Mouse (Mus musculus): ENCODE data around the gene Arl8a. TPM values are rescaled to one million over a fixed set of nuclear protein-coding genes. Genes with fewer than 3 reads are reported as not detected.
A peak's percentile ranks its signal among the peaks of the same experiment; 100 is the strongest.

Arl8a gene
- polyA plus RNA-seq, 1 experiment from 2014 or later: 40.8 TPM

DNA sequence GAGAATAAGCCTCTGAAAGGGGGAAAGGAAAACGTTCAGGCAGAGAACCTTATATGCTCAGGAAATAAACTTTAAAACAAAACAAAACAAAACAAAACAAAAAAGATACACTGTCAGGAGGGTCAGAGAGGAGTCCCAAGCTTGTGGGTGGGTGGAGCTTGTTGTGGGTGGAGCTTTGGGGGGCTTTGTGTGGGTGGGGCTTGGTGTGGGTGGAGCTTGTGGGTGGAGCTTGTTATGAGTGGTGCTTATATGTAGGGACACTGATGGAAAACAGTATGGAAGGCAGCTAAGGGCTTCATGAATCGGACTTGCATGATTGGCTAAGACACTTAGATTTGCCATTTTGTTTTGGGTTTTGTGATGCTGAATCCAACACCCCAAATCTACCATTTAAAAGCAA, 6.7 kb upstream of the Arl8a start:
- no peaks in the 10 kb centered on the region for H3K9me3 ChIP-seq (ENCODE audit: control insufficient read depth, low read length)
- WGBS: 84% methylated on average over 2 of the region's 2 CpGs
- no peak overlapping the region for H3K27ac ChIP-seq (replicated peaks; ENCODE audit: low read depth, low read length)
- DNase-seq (ENCODE audit: low spot score): no peak
- H3K9ac ChIP-seq (ENCODE audit: low read length): no peak overlapping the region
- ATAC-seq (ENCODE audit: insufficient number of reproducible peaks, low FRiP score, low TSS enrichment, low read depth): no peak
- no peaks in the 10 kb centered on the region for H3K27me3 ChIP-seq (ENCODE audit: control insufficient read depth, insufficient read depth, low read length)
- no peak overlapping the region for H3K4me3 ChIP-seq (ENCODE audit: low read depth, low read length)
- no peaks in the 10 kb centered on the region for H3K36me3 ChIP-seq (ENCODE audit: control insufficient read depth, insufficient read depth, low read length)
- no peak overlapping the region for H3K4me2 ChIP-seq (ENCODE audit: low read depth, severe bottlenecking)
- H3K4me1 ChIP-seq (ENCODE audit: control insufficient read depth, insufficient read depth, low read length): no peaks in the 10 kb centered on the region

GRCm38 (mm10) chr1:135142452-135142851, 4.2 kb upstream of the Arl8a start:
- Histone ChIP-seq H3K4me2 (ENCODE audit: low read depth, severe bottlenecking) (no peak overlapping the region), H3K4me1 (ENCODE audit: control insufficient read depth, insufficient read depth, low read length) (no peaks in the 10 kb centered on the region)
- WGBS: 70% methylated on average over 2 of the region's 2 CpGs

DNA sequence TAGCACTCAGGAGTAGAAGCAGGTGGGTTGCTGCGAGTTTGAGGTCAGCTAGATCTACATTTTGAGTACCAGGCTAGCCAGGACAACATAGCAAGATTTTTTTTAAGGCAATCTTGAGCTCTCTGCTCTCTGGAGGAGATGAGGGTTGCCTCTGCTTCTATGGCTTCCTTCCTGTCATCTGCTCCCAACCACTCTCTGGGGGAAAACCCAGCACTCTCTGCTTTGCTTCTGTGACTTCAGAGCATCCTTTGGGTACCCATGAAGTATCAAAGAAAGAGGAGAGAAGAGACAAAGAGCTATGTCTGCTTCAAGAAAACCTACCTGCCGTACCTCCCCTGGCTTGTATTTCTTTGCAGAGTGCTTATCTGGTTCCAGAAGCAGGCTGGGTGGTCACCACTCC, 2.7 kb upstream of the Arl8a start:
- Histone ChIP-seq H3K27me3 (ENCODE audit: control insufficient read depth, insufficient read depth, low read length) (no peaks in the 10 kb centered on the region), H3K27ac (replicated peaks; ENCODE audit: low read depth, low read length) (no peak overlapping the region), H3K4me2 (ENCODE audit: low read depth, severe bottlenecking) (no peak overlapping the region), H3K4me1 (ENCODE audit: control insufficient read depth, insufficient read depth, low read length) (peaks cover 9% of the 10 kb centered on the region), H3K9ac (ENCODE audit: low read length) (no peak overlapping the region), H3K9me3 (ENCODE audit: control insufficient read depth, low read length) (no peaks in the 10 kb centered on the region), H3K4me3 (ENCODE audit: low read depth, low read length) (no peak overlapping the region), H3K36me3 (ENCODE audit: control insufficient read depth, insufficient read depth, low read length) (no peaks in the 10 kb centered on the region)
- no peak for DNase-seq (ENCODE audit: low spot score)
- no peak for ATAC-seq (ENCODE audit: insufficient number of reproducible peaks, low FRiP score, low TSS enrichment, low read depth)
- 88% methylated on average over 2 of the region's 2 CpGs for WGBS

More at GRCm38 (mm10) chr1:135142452-135142851, 4.2 kb upstream of the Arl8a start:
- DNase-seq (ENCODE audit: low spot score): no peak
- ATAC-seq (ENCODE audit: insufficient number of reproducible peaks, low FRiP score, low TSS enrichment, low read depth): no peak
- Histone ChIP-seq H3K27me3 (ENCODE audit: control insufficient read depth, insufficient read depth, low read length) (no peaks in the 10 kb centered on the region), H3K9ac (ENCODE audit: low read length) (no peak overlapping the region), H3K9me3 (ENCODE audit: control insufficient read depth, low read length) (no peaks in the 10 kb centered on the region), H3K27ac (replicated peaks; ENCODE audit: low read depth, low read length) (no peak overlapping the region), H3K4me3 (ENCODE audit: low read depth, low read length) (no peak overlapping the region), H3K36me3 (ENCODE audit: control insufficient read depth, insufficient read depth, low read length) (no peaks in the 10 kb centered on the region)

- ATAC-seq (ENCODE audit: insufficient number of reproducible peaks, low FRiP score, low TSS enrichment, low read depth) (peak; percentile 59), DNase-seq (ENCODE audit: low spot score) (peak; percentile 77)
- Histone ChIP-seq H3K36me3 (ENCODE audit: control insufficient read depth, insufficient read depth, low read length) (no peaks in the 10 kb centered on the region), H3K9ac (ENCODE audit: low read length) (peak overlapping the region; percentile 94), H3K4me3 (ENCODE audit: low read depth, low read length) (peak overlapping the region; percentile 92), H3K9me3 (ENCODE audit: control insufficient read depth, low read length) (no peaks in the 10 kb centered on the region), H3K27ac (replicated peaks; ENCODE audit: low read depth, low read length) (peak overlapping the region; percentile 76), H3K4me2 (ENCODE audit: low read depth, severe bottlenecking) (peak overlapping the region; percentile 95), H3K4me1 (ENCODE audit: control insufficient read depth, insufficient read depth, low read length) (peaks cover 9% of the 10 kb centered on the region), H3K27me3 (ENCODE audit: control insufficient read depth, insufficient read depth, low read length) (no peaks in the 10 kb centered on the region)
- WGBS: under 1% methylated on average over 62 of the region's 69 CpGs
Measured at GRCm38 (mm10) chr1:135146946-135147701, 500 bp downstream of the Arl8a start.

DNA sequence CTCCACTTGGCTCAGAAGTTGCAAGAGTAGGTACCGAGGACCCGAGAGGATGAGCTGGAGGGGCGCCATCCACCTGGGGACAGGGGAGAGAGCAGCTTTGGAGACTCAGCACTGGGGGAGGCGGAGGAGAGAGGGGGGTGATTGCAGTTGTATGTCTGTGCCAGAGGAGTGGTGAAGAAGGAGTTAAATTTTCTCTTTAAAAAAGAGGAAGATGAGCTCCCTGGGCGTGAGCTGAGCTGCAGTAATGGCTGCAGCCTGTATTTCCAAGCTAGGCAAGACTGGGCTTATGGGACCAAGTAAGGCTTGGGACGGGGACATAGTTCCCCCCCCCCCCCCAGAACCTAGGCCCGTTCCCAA, 1.1 kb downstream of the Arl8a start:
- peak overlapping the region; percentile 94 for H3K9ac ChIP-seq (ENCODE audit: low read length)

GRCm38 (mm10) chr1:135148476-135148875, 1.9 kb downstream of the Arl8a start:
- Histone ChIP-seq H3K27me3 (ENCODE audit: control insufficient read depth, insufficient read depth, low read length) (no peaks in the 10 kb centered on the region), H3K4me3 (ENCODE audit: low read depth, low read length) (peak overlapping the region; percentile 92; the same call in 1 of the 2 replicates), H3K9me3 (ENCODE audit: control insufficient read depth, low read length) (no peaks in the 10 kb centered on the region), H3K27ac (replicated peaks; ENCODE audit: low read depth, low read length) (no peak overlapping the region), H3K4me2 (ENCODE audit: low read depth, severe bottlenecking) (peak overlapping the region; percentile 95), H3K36me3 (ENCODE audit: control insufficient read depth, insufficient read depth, low read length) (no peaks in the 10 kb centered on the region), H3K4me1 (ENCODE audit: control insufficient read depth, insufficient read depth, low read length) (peaks cover 11% of the 10 kb centered on the region), H3K9ac (ENCODE audit: low read length) (no peak overlapping the region)
- DNase-seq (ENCODE audit: low spot score) (no peak), ATAC-seq (ENCODE audit: insufficient number of reproducible peaks, low FRiP score, low TSS enrichment, low read depth) (no peak)
- WGBS: 82% methylated on average over 4 of the region's 4 CpGs

More for the DNA sequence above, 1.1 kb downstream of the Arl8a start:
- peak overlapping the region; percentile 95 for H3K4me2 ChIP-seq (ENCODE audit: low read depth, severe bottlenecking)
- H3K36me3 ChIP-seq (ENCODE audit: control insufficient read depth, insufficient read depth, low read length): no peaks in the 10 kb centered on the region
- H3K4me1 ChIP-seq (ENCODE audit: control insufficient read depth, insufficient read depth, low read length): peaks cover 11% of the 10 kb centered on the region
- no peaks in the 10 kb centered on the region for H3K9me3 ChIP-seq (ENCODE audit: control insufficient read depth, low read length)
- H3K27me3 ChIP-seq (ENCODE audit: control insufficient read depth, insufficient read depth, low read length): no peaks in the 10 kb centered on the region
- ATAC-seq (ENCODE audit: insufficient number of reproducible peaks, low FRiP score, low TSS enrichment, low read depth) (no peak), DNase-seq (ENCODE audit: low spot score) (no peak)
- H3K27ac ChIP-seq (replicated peaks; ENCODE audit: low read depth, low read length): no peak overlapping the region
- H3K4me3 ChIP-seq (ENCODE audit: low read depth, low read length): peak overlapping the region; percentile 92
- WGBS: 5% methylated on average over 7 of the region's 7 CpGs

- Histone ChIP-seq H3K4me1 (ENCODE audit: control insufficient read depth, insufficient read depth, low read length) (peaks cover 13% of the 10 kb centered on the region), H3K36me3 (ENCODE audit: control insufficient read depth, insufficient read depth, low read length) (no peaks in the 10 kb centered on the region), H3K9ac (ENCODE audit: low read length) (no peak overlapping the region), H3K4me3 (ENCODE audit: low read depth, low read length) (no peak overlapping the region), H3K27me3 (ENCODE audit: control insufficient read depth, insufficient read depth, low read length) (no peaks in the 10 kb centered on the region), H3K27ac (replicated peaks; ENCODE audit: low read depth, low read length) (no peak overlapping the region), H3K4me2 (ENCODE audit: low read depth, severe bottlenecking) (no peak overlapping the region), H3K9me3 (ENCODE audit: control insufficient read depth, low read length) (no peaks in the 10 kb centered on the region)
- WGBS: 72% methylated on average over 5 of the region's 5 CpGs
- DNase-seq (ENCODE audit: low spot score): no peak
- no peak for ATAC-seq (ENCODE audit: insufficient number of reproducible peaks, low FRiP score, low TSS enrichment, low read depth)
Measured at GRCm38 (mm10) chr1:135148996-135149395, 2.4 kb downstream of the Arl8a start.

- peak overlapping the region; percentile 8; the same call in 1 of the 2 replicates for H3K4me3 ChIP-seq (ENCODE audit: low read depth, low read length)
- 18% methylated on average over 11 of the region's 13 CpGs for WGBS
- H3K27me3 ChIP-seq (ENCODE audit: control insufficient read depth, insufficient read depth, low read length): no peaks in the 10 kb centered on the region
- peaks cover 11% of the 10 kb centered on the region for H3K4me1 ChIP-seq (ENCODE audit: control insufficient read depth, insufficient read depth, low read length)
- H3K27ac ChIP-seq (replicated peaks; ENCODE audit: low read depth, low read length): peak overlapping the region; percentile 81
- DNase-seq (ENCODE audit: low spot score) (no peak), ATAC-seq (ENCODE audit: insufficient number of reproducible peaks, low FRiP score, low TSS enrichment, low read depth) (0 out of 2 replicates have a peak, but pooled peaks have one; percentile 33)
- peaks cover 4% of the 10 kb centered on the region; the same call in 1 of the 2 replicates for H3K36me3 ChIP-seq (ENCODE audit: control insufficient read depth, insufficient read depth, low read length)
- no peaks in the 10 kb centered on the region for H3K9me3 ChIP-seq (ENCODE audit: control insufficient read depth, low read length)
- H3K4me2 ChIP-seq (ENCODE audit: low read depth, severe bottlenecking): peak overlapping the region; percentile 44
- peak overlapping the region; percentile 67 for H3K9ac ChIP-seq (ENCODE audit: low read length)
Measured at GRCm38 (mm10) chr1:135154011-135154410, 7.4 kb downstream of the Arl8a start.
